Mouse (Mus musculus): ENCODE results near the gene Ptgs1.
"Not testable (repeated sequence)": the region's sequence is repeated elsewhere in the genome, so short reads cannot be mapped to it uniquely, and the experiment has no call there.

Gene Ptgs1

DNA sequence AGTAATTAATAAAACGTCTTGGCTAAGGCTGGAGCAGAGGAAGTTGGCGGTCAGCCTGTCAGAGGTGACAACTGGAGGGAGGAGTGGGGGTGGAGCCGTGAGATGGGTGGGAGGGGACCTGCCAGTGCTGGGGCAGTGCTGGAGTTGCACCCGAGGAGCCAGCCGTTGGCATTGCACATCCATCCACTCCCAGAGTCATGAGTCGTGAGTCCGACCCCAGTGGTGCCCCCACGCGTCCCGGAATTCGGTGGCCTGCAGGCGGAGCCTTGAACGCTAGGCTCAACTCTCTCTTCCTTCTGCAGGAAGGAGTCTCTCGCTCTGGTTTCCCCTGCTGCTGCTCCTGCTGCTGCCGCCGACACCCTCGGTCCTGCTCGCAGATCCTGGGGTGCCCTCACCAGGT, at the start of gene Ptgs1:
Gene Ptgs1 (plus strand): TSS at position 61 of the 400 bp plus-strand sequence.
- peak in 1 of 2 experiments; percentile 46 for DNase-seq

DNA sequence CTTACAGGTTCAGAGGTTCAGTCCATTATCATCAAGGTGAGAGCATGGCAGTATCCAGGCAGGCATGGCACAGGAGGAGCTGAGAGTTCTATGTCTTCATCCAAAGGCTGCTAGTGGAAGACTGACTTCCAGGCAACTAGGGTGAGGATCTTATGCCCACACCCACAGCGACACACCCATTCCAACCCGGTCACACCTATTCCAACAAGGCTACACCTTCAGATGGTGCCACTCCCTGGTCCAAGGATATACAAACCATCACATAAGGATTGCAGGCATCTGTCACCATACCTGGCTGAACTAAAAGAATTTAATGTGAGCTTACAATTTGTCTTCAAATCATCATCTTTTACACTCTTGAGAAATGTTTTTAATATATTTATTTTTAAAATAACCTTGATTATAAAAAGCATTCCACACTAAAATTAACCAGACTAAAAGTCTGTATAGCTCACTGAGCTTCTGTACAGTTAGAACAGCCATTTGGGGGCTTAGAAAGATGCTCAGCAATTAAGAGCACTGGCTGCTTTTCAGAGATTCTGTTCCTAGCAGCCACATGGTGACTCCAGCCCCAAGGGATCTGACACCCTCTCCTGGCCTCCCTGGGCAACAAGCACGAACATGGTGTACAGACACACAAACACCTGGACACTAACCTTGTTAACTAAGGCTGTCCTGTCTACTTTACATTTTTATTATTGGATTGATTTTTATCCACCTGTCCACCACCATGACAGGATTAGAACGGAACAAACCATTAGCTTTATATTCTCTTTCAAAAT, 48.4 kb upstream of the Ptgs1 start:
- not testable (repeated sequence) for DNase-seq

DNA sequence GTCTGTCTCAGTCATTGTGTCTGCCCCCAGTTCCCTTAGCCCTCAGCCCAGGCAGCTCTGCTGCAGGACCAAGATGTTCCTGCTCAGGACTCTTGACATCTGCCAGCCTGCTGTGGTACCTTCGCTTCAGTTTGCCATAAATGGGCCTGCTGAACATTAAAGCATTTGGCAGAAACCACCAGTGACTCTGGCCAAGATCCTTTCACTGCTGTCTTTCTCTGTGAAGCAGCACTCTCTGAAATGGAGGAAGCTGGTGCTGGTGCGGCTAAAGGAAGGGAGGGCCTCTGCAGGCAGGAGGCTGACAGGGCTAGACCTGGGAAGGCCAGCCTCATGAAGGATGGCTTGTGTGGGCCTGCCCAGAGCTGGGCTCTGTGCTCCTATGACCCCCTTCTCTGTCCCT, 46.9 kb upstream of the Ptgs1 start:
- DNase-seq, result peak; percentile 13 to 26

DNA sequence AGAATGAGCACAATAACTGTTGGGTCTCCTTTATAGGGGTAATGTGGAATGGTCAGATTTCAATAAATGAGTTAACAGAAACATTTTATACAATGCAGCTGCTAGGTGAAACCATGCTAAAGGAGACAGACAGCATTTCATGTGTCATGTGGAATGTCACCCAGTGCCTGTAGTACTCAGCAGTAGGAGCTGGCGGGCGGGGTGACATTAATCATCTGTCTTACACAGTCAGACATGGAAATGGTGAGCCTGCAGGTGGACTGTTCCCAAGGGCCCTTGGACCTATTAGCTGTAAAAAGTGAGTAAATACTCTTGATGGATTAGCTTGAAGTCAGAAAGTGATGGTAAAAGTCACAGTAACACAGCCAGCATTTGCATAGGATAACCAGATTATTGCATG, 46.0 kb upstream of the Ptgs1 start:
- no peak for DNase-seq

DNA sequence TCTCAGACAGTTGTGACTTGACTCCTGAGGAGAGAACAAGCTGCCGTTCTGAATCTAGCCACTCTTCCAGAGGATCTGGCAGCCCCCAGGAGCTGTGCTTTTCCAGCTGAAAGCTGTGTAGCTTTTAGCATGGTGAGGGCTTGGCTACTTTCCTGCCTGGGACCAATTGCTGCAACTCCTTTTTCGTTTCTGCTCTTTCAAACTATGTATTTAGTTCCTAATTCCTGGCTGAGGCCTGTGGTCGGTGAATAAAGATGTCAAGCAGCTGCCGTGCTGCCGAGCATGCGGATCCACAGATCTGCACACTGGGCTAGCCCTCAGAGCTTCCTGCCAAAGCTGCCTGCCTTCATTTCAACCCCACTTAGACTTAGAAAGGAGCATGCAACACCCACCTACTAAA, 45.4 kb upstream of the Ptgs1 start:
- peak in 1 of 2 experiments; percentile 13 for DNase-seq

DNA sequence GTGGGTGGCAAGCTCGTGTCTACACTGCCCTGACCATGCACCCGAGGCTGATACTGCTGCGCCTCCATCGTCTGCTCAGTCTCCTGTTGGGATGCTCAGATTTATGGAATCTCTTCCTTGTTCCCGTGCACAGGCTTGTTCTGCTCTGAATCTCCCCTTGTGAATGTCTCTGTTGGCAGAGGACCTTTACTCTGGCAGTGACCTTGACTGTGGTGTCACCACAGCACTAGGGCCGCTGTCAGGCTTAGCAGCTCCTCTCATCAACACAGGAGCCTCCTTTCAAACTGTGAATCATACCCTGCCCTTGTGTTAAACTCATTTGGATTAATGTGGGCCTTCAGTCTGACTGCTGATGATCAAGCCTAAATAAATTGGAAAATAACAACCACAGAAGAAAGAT, 41.0 kb upstream of the Ptgs1 start:
- DNase-seq, result not testable (repeated sequence)

DNA sequence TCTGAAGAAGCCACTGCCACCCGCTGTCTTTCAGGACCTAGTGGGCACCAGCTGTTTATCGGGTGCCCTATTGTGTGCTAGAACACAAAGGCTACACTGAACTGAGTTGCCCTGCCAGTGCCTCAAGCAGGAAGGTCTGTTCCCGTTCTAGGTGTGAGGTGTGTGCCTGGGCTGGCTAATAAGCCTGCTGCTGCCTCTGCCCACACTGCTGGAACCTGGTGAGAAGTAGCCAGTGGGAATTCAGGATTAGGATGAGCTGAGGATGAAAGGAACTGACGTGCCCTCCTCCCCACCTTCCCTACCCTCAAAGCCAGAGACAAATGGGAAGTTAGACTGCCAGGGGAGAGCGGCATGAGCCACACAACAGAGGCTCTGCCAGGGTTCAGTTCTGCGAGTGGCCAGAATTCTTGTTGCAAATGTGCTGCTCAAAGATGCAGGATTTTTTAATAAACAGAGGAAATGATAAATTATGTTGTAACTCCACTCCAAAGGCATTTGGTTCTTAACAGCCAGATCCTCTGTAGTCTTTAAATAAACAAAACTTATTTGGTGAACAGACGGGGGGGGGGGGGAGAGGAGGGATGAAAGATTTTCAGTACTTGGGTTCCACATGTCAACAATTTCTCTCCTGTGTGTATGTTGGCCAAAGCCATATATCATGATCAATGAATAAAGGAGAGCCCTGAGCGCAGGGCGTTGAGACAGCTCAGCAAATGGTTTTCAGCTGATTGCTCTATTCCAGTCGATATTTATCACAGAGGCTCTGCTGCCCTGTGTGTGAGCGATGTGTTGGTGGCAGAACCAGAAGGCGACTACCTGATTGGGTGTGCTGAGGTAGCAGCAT, 38.9 kb upstream of the Ptgs1 start:
- DNase-seq, result no peak

DNA sequence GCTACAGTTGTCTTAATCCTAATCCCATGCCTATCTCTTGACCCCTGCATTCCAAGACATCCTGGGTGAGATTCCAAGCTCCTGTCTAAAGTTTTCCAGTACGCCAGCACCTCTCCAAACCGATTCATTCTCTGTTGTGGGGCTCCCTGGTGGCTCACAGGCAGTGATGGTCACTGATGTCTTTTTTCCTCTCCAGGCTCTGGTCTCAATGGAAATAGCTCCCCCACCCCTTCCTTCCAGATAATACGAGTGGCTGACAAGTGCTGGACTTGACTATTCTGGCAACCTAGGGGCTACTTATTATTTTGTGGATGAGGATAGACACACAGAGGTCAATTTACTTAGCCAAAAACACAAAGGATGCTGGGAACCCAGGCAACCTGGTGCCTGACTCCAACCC, 33.2 kb upstream of the Ptgs1 start:
- DNase-seq, result no peak

DNA sequence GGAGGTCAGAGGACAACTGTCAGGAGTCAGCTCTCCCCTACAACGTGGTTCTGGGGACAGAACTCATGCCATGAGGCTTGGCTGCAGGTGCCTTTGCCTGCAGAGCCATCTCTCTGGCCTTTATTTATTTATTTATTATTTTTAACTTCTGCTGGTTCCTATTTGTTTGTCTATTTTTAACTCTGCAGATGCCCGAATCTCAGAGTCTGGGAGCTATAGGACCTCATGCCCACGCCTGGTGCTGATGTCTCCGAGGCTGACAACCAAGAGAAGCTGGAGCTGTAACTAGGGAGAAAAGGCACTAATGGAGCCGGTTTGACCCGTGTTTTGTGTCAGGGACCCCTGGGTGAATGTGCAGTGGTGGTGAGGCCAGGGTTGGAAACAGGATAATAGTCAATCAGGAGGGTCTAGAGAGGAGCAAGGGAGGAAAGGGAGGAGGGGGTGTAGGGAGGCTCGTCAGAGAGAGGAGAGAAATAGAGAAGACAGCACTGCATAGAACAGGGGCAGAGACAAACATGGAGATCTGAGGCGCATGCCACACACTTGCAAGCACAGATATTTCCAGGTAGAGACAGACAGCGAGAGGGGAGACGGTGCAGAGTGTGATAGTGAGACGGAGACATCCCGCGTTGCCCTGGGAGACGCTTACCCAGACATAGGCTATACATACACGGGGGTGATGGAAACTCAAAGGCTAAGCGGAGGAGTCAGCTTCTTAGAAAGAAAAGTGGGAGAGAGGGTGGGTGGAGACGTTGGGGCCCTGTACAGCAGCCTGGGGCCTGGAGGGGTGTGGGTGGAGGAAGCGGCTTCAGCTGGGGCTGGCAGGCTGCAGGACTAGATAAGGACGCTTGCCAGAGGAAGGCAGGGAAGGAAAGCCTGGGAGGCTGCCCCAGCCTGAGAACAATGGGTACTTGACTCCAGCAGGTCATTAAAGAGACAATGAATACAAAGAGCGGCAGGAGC, 32.0 kb upstream of the Ptgs1 start:
- no peak for DNase-seq

DNA sequence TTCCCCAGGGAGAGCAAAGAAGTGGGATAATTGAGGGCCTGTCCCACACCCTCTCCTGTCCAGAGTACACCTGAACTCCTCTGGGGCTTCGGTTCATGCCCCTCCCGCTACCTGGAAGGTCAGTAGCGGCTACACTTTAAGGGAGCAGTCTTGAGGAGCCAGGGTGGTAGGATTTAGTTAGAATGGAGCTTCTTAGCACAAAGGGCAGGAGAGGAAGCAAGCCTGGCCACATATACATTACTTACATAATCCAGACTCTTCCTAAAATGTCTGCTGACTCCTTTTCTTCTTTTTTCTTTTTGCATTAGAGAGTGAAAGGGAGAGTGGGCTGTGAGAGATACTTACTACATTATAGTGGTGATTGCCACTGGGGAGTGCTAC, 31.4 kb upstream of the Ptgs1 start:
- no peak for DNase-seq

DNA sequence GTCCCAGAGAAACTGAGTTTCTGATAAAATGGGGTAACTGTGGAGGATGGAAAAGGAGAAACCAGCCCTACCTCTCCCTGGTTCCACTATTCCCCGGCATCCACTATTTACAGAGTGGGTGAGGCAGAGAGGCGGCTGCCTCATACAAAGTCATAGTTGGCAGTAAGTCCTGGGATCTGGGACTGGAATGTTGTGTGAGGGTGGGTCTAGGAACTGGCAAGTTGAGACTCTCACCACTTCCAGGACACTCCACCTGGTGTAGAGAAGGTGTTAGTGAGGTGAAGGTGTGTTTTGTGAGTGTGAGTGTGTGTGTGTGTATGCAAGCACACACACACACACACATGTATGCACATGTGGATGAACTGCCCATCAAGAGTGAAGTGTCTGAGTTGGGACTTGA, 29.4 kb upstream of the Ptgs1 start:
- no peak for DNase-seq

DNA sequence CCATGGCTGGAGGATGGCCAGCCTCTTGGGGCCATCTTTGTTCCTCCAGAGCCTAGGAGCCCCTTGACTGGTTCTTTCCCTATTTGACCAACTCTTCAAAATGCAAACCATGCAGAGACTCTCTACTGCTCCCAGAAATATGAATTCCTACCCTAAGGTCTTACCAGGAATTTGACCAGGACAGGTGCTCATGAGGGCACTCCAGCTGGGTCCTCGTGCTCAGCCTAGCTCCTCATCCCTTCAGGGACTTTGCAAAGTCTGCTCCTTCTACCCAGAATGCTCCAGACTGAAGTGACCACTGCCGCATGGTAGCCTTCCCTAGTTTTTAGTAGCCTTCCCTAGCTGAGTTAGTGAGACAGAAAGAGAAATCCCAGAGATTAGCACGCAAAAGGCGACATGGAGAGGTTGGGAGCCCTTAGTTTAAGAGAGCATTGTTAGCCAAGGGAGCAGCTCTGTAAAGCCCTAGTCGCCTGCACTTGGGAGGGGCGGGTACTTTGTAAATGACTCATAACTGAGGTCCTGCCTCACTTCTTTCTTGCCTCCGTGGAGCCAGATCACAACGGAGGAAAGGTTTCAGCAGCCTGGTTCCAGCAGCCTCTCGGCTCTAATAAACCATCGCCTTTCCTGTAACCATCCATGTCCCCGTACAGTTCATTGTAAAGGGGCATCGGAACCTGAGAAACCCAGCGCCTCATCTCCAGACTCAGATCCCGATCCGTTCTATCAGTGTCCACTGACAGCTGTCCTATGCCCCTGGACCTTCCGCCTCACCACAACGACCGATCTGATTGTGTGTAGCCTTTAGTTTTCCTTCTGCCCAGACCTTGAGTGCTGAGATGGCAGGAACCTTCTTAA, 28.2 kb upstream of the Ptgs1 start:
- peak in 1 of 2 experiments; percentile 21 for DNase-seq

DNA sequence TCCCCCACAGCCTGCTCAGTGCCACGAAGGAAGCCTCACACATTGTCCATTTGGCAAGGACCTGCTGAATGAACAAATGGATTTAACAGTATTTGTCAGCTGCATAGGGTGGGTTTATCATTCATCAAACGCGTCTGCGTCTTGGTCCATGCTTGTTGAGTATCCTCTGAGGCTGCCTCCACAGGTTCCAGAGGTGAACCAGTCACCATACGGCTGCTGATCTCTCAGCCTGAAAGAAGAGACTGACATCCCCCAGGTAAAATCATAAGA, 27.7 kb upstream of the Ptgs1 start:
- DNase-seq, result no peak

DNA sequence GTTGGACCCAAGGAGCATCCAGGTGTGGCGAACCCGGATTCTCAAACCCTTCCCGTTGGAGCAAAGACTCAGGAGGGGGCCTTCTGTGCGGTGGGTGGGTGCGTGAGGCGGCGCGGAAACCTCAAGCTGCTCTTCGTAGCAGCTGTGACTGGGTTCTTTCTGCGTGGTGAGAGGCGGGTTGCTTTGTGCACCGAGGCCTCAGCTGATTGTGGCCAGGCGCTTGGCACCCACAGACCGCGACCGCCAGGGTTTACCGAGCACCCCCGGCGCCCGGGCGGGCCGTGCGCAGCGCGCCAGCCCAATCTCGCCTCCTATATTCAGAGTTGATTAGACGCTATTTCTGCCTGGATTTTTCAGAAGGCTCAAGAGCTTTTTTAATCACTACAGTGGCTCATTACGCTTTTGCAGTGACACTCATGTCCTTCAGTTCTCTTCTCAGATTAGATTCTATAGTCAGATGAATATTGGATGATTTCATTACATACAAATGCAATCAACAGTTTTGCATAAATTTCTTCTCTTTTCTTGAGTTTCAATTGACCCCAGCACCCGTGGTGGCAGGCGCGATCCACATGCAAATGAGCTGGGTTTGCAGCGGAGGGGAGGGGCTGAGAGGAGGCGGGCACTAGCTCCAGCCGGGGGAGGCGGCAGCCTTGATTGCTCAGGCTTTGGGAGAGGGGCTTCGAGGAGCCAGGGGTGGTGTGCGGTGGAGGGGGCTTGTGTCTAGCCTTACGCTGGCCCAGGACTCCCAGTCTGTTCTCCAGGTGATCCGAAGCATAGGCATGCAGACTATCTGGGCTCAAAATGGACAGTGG, 27.0 kb upstream of the Ptgs1 start:
- DNase-seq, result peak; percentile 45 to 53

DNA sequence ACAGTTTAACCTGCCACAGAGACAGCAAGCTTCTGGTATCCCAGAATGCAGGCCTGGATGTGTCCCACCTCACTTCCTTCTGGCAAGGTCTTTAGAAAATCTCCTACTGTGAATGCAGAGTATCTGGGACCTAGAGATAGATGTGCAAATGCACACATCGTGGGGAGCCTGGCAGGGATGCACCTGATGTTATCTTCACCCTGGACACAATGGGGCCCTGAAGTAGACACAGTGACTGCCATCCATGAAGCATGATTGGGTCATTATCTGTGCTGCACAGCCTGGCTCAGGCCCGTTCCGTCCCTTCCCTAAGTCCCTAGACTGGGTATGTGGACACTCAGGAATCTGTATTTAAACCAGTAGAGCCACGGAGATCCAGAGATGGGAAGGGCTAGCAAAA, 25.6 kb upstream of the Ptgs1 start:
- DNase-seq, result no peak

DNA sequence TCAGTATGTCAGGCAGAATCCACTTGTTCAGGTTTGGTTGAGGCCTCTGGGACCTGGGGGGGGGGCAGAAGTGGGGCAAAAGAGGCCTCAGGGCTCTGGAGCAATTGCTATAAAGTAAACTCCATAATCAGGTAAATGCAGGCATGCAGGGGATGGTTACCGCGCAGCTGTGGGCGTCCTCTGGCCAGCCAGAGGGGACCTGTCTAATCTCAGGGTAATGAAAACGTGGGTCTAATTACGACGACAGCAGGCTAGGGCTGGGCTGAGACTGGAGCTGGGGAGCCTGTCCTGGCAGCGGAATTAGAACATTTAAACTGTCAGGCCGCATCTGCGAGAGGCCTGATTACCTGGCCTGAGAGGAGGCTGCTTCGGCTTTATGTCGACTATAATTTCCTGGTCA, 23.2 kb upstream of the Ptgs1 start:
- no peak for DNase-seq

DNA sequence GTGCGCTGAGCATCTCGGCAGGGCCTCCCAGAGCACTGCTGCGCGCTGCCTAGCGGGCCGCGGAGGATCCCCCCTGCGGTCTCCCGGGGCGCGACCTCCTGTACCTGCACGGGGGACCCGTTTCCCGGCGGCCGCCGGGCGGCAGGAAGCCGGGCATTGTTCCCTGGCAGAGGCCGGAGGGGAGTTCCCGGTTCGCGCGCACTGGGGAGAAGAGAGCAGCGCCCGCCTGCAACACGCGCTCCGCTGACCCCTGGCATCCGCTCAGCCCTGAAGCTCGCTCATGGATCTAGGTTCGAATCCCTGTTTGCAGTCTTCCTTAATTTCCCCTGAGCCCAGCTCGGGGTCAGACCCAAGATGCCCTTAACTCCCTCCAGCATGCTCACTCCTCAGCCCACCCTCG, 19.4 kb upstream of the Ptgs1 start:
- no peak for DNase-seq

DNA sequence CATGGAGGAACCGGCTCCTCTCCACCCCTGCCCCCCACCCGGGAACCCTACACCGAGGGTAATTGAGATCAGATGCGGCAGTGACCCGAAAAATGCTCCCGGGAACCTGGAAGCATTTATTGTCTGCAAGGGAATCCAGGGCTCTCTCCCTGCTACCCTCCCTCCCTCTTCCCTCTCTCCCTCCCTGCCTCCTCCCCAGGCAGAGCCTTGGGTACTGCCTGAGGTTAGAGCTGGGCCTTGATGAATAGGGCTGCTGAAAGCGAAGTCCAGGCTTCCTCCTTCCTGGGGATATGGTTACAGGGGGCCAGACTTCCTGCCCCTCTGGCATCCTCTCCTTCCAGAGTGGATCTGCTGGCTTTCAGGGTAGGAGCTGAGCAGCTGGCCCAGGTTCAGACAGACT, 18.4 kb upstream of the Ptgs1 start:
- no peak for DNase-seq

DNA sequence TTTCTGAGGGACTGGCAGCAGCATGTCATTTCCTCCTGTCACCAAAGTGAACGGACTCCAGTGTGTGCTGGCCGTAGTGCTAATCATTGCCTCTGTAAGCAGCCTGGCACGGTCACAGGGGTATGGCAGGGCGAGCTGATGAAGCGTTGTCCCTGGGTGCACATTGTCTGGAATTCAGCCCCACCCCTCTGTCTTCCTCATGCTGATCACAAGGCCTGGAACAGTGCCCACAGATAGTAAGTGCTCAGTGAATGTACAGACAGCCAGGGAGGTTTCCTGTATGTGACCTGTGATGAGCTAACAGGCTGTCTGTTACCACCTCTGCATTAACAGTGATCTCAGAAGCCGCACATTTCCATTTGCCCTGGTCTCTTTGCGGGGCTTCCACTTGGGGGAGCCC, 17.1 kb upstream of the Ptgs1 start:
- peak in 1 of 2 experiments; percentile 32 for DNase-seq

DNA sequence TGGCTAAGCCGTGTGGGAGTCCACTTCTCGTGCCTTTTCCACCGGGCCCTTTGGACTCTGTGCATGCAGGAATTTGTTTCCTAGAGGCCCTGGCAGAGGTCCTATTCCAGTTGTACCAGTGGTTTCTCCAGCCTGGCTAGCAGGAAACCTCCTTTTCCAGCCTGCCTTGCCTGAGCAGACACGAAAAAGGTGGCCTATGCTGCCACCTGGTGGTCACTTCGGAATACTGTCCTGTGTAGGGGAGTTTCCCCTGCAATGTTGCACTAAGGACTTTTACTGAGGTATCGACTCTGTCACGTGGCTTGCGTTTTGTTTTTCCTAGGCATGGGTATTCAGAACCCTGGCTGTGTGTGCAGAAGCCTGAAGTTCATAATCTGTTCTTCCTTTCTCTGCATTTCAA, 16.2 kb upstream of the Ptgs1 start:
- peak; percentile 91 to 92 for DNase-seq

DNA sequence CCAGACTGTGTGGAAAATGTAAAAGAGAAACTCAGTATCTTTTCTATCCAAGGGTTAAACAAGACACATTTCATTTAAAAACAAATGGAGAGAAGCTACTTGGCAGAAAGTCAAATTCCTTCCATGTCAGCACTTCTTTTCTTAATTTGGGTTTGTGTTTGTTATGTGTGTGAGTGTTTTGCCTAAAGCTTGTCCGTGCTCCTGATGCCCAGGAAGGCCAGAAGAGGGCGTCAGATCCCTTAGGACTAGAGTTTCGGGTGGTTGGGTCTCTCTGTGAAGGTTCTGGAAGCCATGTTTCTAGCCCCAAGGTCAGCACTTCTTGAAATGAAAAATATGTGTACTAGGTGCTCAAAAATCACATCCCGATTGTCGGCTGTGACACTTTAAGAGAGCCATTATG, 15.8 kb upstream of the Ptgs1 start:
- peak in 1 of 2 experiments; percentile 52 for DNase-seq

All from cerebellum, postnatal 14 days (tissue).